Mouse (Mus musculus): ENCODE data around the gene Tmem210.

DNA sequence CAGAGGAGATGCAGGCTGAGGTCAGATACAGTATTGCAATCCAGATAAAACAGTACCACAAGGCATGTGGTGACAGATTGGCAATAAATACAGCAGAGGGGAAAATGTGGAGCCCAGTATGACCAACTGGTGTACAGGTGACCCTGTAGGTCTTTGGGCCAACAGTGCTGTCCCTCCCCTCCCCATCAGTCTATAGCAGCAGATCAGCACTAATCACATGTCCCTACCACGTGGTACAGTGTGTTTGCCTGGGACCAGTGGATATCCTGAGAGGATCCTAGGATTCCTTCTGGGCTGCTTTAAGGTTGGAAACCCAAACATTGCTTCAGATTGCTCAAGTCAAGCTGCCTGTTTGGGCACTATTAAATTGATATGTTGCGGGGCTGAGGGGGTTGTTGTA is 45.6 kb downstream of the Tmem210 start:
- TF ChIP-seq TAL1 (IDR thresholded peaks at IDR 0.05; ENCODE audit: low read length): no peak
- no peak for TF ChIP-seq GATA1 (IDR thresholded peaks at IDR 0.05; ENCODE audit: low read length)
